Mouse (Mus musculus): Measurements from ENCODE around the gene Ptprk.

Gene Ptprk

GRCm38 (mm10) chr10:28074653-28075451 is at the start of gene Ptprk:
Ptprk (plus strand) TSS chr10:28074820.
- DNase-seq (ENCODE audit: low read depth in 2 of 2, low spot score in 2 of 2) = no peak

GRCm38 (mm10) chr10:28027791-28028190 is 46.8 kb upstream of the Ptprk start:
- no peak for DNase-seq (ENCODE audit: low read depth in 2 of 2, low spot score in 2 of 2)

- no peak for DNase-seq (ENCODE audit: low read depth in 2 of 2, low spot score in 2 of 2)
These were observed 38.2 kb upstream of the Ptprk start for GRCm38 (mm10) chr10:28036456-28036855.

GRCm38 (mm10) chr10:28054764-28055163 is 19.9 kb upstream of the Ptprk start:
- no peak for DNase-seq (ENCODE audit: low read depth in 2 of 2, low spot score in 2 of 2)

GRCm38 (mm10) chr10:28059222-28059621 is 15.4 kb upstream of the Ptprk start:
- DNase-seq (ENCODE audit: low read depth in 2 of 2, low spot score in 2 of 2) = no peak

- no peak for DNase-seq (ENCODE audit: low read depth in 2 of 2, low spot score in 2 of 2)
These were observed 6.6 kb upstream of the Ptprk start for GRCm38 (mm10) chr10:28067997-28068396.

GRCm38 (mm10) chr10:28073991-28074652 is 498 bp upstream of the Ptprk start:
- no peak for DNase-seq (ENCODE audit: low read depth in 2 of 2, low spot score in 2 of 2)

GRCm38 (mm10) chr10:28075491-28076035 is 943 bp downstream of the Ptprk start:
- no peak for DNase-seq (ENCODE audit: low read depth in 2 of 2, low spot score in 2 of 2)

GRCm38 (mm10) chr10:28076036-28076855 is 1.6 kb downstream of the Ptprk start:
- DNase-seq (ENCODE audit: low read depth in 2 of 2, low spot score in 2 of 2) = no peak

GRCm38 (mm10) chr10:28078270-28078669 is 3.6 kb downstream of the Ptprk start:
- DNase-seq (ENCODE audit: low read depth in 2 of 2, low spot score in 2 of 2) = no peak

GRCm38 (mm10) chr10:28081221-28081620 is 6.6 kb downstream of the Ptprk start:
- DNase-seq (ENCODE audit: low read depth in 2 of 2, low spot score in 2 of 2) = no peak

- DNase-seq (ENCODE audit: low read depth in 2 of 2, low spot score in 2 of 2) = no peak
These were observed 8.6 kb downstream of the Ptprk start for GRCm38 (mm10) chr10:28083183-28083582.

- DNase-seq (ENCODE audit: low read depth in 2 of 2, low spot score in 2 of 2) = no peak
These were observed 9.0 kb downstream of the Ptprk start for GRCm38 (mm10) chr10:28083625-28084024.

GRCm38 (mm10) chr10:28087341-28087740 is 12.7 kb downstream of the Ptprk start:
- no peak for DNase-seq (ENCODE audit: low read depth in 2 of 2, low spot score in 2 of 2)

GRCm38 (mm10) chr10:28087749-28088148 is 13.1 kb downstream of the Ptprk start:
- DNase-seq (ENCODE audit: low read depth in 2 of 2, low spot score in 2 of 2) = no peak

GRCm38 (mm10) chr10:28096007-28096406 is 21.4 kb downstream of the Ptprk start:
- no peak for DNase-seq (ENCODE audit: low read depth in 2 of 2, low spot score in 2 of 2)

GRCm38 (mm10) chr10:28097637-28098036 is 23.0 kb downstream of the Ptprk start:
- DNase-seq (ENCODE audit: low read depth in 2 of 2, low spot score in 2 of 2) = no peak

GRCm38 (mm10) chr10:28098923-28099322 is 24.3 kb downstream of the Ptprk start:
- no peak for DNase-seq (ENCODE audit: low read depth in 2 of 2, low spot score in 2 of 2)

- DNase-seq (ENCODE audit: low read depth in 2 of 2, low spot score in 2 of 2) = no peak
These were observed 28.8 kb downstream of the Ptprk start for GRCm38 (mm10) chr10:28103406-28103906.

GRCm38 (mm10) chr10:28103924-28104323 is 29.3 kb downstream of the Ptprk start:
- no peak for DNase-seq (ENCODE audit: low read depth in 2 of 2, low spot score in 2 of 2)

GRCm38 (mm10) chr10:28105247-28105646 is 30.6 kb downstream of the Ptprk start:
- no peak for DNase-seq (ENCODE audit: low read depth in 2 of 2, low spot score in 2 of 2)
